Mouse (Mus musculus) left cerebral cortex, postnatal 25 days (tissue): ENCODE data around the gene Fbxw19. TPM values are rescaled to one million over a fixed set of nuclear protein-coding genes. Genes with fewer than 3 reads are reported as not detected.
"Not testable (repeated sequence)": the region's sequence is repeated elsewhere in the genome, so short reads cannot be mapped to it uniquely, and the experiment has no call there.

Source experiments
- DNase-seq, 2 experiments: peaks; one replicate each; pipeline ENCODE4 v3.0.0; 2022; ENCODE audit warnings: low spot score in 2 of 2, mixed read lengths in 1 of 2
- intact Hi-C: fragments of 180-260 bp; cut with DNase I; formaldehyde crosslinking; loops from one replicate; pipeline ENCODE4 v1.15.1; 2025
- total RNA-seq, 2 experiments: library from RNA; stranded (reverse); gene quantifications; 2 replicates each; pipeline ENCODE4 v1.2.3; 2021

Gene Fbxw19
- total RNA-seq: not detected

- intact Hi-C loops, DNase-seq: not testable (repeated sequence)
Observed at GRCm38 (mm10) chr9:109495775-109496174, at the start of gene Fbxw19. Gene Fbxw19, minus strand, starts transcription at chr9:109495875.

DNA sequence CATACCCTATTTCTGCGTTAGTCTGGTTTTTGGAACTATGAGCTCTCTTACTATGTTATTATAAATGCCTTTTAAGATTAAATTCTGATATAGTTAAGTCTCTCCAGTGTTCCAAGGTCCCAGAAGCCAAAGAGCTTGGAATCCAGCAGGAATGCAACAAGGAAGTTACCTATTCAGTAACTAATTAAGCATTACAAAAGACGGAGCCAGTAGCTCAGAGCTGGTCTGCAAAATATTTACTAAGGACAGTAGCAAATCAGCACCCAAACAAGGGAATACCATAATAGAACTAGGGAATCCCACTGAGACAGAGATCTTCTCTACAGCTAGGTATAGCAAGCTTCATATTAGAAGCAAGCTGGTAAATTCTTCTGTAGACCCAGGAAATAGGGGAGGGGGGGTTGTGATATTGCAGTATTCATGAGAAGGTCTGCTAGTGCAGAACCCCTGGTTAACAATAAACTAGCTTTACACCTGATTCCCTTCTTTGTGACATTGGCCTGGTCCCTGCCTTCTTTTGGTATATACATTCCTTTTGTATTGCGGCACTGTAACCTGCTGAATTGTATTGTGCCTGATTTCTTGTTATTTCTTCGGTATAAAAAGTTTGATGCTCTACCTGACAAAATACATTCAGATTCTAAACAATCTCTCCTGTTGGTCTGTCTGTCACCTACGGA, 27.9 kb upstream of the Fbxw19 start:
- DNase-seq: no peak
- intact Hi-C loops: no loop called here

- intact Hi-C loops: no loop called here
- no peak for DNase-seq
Observed at GRCm38 (mm10) chr9:109449040-109449439, 46.6 kb downstream of the Fbxw19 start, which contains the start of gene Fbxw16. Gene Fbxw16, minus strand, starts transcription at chr9:109449140.

- DNase-seq: no peak
- intact Hi-C loops: no loop called here
Observed at GRCm38 (mm10) chr9:109432956-109433355, 62.7 kb downstream of the Fbxw19 start.

Other genes with a start within 250 kb of the Fbxw19 start
- not detected for gene Fbxw14, start 208.2 kb downstream of the Fbxw19 start, total RNA-seq
- gene Fbxw28, start 156.2 kb downstream of the Fbxw19 start, total RNA-seq: not detected
- not detected for gene Fbxw22, start 91.6 kb downstream of the Fbxw19 start, total RNA-seq
- gene Fbxw16, start 46.7 kb downstream of the Fbxw19 start, total RNA-seq: not detected
- gene Fbxw15, start 72.4 kb upstream of the Fbxw19 start, total RNA-seq: not detected
- gene Fbxw24, start 130.2 kb upstream of the Fbxw19 start, total RNA-seq: not detected
- not detected for gene Fbxw25, start 168.8 kb upstream of the Fbxw19 start, total RNA-seq
- not detected for gene Fbxw18, start 206.8 kb upstream of the Fbxw19 start, total RNA-seq